Mouse (Mus musculus) right cerebral cortex, adult 2 months (tissue): Measurements from ENCODE around the gene Itprid2.

Source experiments
- DNase-seq, 2 experiments: peaks; one replicate each; pipeline ENCODE4 v3.0.0; 2021 to 2022; ENCODE audit warnings: low spot score in 2 of 2

Gene Itprid2

GRCm38 (mm10) chr2:79707575-79707974, 72.4 kb downstream of the Itprid2 start, which contains the start of gene Ppp1r1c:
Gene Ppp1r1c, plus strand, starts transcription at chr2:79707780.
- no peak for DNase-seq

- no peak for DNase-seq
Observed at GRCm38 (mm10) chr2:79713662-79714091, 78.5 kb downstream of the Itprid2 start.

- DNase-seq, result no peak
Observed at GRCm38 (mm10) chr2:79714745-79715144, 79.6 kb downstream of the Itprid2 start.

GRCm38 (mm10) chr2:79715925-79716324, 80.8 kb downstream of the Itprid2 start:
- DNase-seq, result no peak

- no peak for DNase-seq
Observed at GRCm38 (mm10) chr2:79717846-79718245, 82.7 kb downstream of the Itprid2 start.

- no peak for DNase-seq
Observed at GRCm38 (mm10) chr2:79722415-79722814, 87.3 kb downstream of the Itprid2 start.
